Comparison of ENCODE assay signal across 8 mouse cellular contexts in the genomic region with DNA sequence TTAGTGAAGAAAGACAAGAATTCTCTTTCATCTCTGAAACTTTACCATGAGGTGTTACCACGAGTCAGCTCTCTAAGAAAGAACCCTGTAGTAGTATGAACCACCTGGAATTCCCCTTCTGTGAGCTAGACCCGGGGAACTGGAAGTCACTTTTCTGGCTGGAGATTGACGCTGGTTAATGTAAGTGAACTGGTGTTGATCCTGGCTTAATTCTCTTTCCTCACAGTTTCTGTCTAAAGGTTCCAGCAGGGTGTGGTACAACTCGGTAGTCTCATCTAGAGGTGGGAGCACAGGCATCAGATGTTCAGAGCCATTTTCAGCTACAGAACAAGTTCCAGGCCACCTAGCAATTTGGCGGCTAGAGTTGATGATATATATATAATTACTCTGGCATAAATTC. TPM values are rescaled to one million over a fixed set of nuclear protein-coding genes. Genes with fewer than 3 reads are reported as not detected.
DNase-seq lines count a peak whose midpoint lies in the region; ATAC-seq lines count a peak whose summit lies in the region.

No protein-coding gene starts in this region.

- no peaks in the 10 kb centered on the region for H3K9me3 ChIP-seq in embryonic facial prominence, embryonic 10.5 days
- no peaks in the 10 kb centered on the region for H3K9me3 ChIP-seq in intestine, embryonic 14.5 days (ENCODE audit: control insufficient read depth, low read length)
- H3K9me3 ChIP-seq in neural tube, embryonic 12.5 days: no peaks in the 10 kb centered on the region

- peak overlapping the region; percentile 61 for H3K4me2 ChIP-seq in intestine, embryonic 14.5 days (ENCODE audit: low read length)
- H3K4me2 ChIP-seq in neural tube, embryonic 12.5 days (replicated peaks): peak overlapping the region; percentile 89

- peak; percentile 20 for DNase-seq in thymus, postnatal 0 days (ENCODE audit: low spot score)
- DNase-seq in thymus, postnatal 36 days: no peak
- DNase-seq in embryonic facial prominence, embryonic 10.5 days (ENCODE audit: low spot score): no peak
- DNase-seq in intestine, embryonic 14.5 days (ENCODE audit: low spot score): peak; percentile 55
- DNase-seq in layer of hippocampus, adult 18-20 months (ENCODE audit: low spot score in 2 of 2): no peak
- DNase-seq in left cerebral cortex, postnatal 36 days (ENCODE audit: low spot score in 2 of 2): no peak
- no peak for DNase-seq in layer of hippocampus, postnatal 10 days (ENCODE audit: low spot score in 2 of 2)

- peaks cover 15% of the 10 kb centered on the region for H3K36me3 ChIP-seq in embryonic facial prominence, embryonic 10.5 days (replicated peaks)
- peaks cover 5% of the 10 kb centered on the region; the same call in 1 of the 2 replicates for H3K36me3 ChIP-seq in intestine, embryonic 14.5 days (ENCODE audit: control insufficient read depth, insufficient read depth, low read length)
- H3K36me3 ChIP-seq in neural tube, embryonic 12.5 days: peaks cover 4% of the 10 kb centered on the region; the same call in 1 of the 2 replicates

- no peak for ATAC-seq in intestine, embryonic 14.5 days (replicated peaks; ENCODE audit: low FRiP score, low TSS enrichment, low read depth)
- no peak for ATAC-seq in neural tube, embryonic 12.5 days (ENCODE audit: low FRiP score, low read depth)

- H3K27ac ChIP-seq in embryonic facial prominence, embryonic 10.5 days (replicated peaks): peak overlapping the region; percentile 93
- H3K27ac ChIP-seq in intestine, embryonic 14.5 days (ENCODE audit: low read depth): peak overlapping the region; percentile 82
- no peak overlapping the region for H3K27ac ChIP-seq in neural tube, embryonic 12.5 days

- intact Hi-C loops in left cerebral cortex, postnatal 36 days (cut with DNase I): loop anchor here (10.0 kb wide), 1 partner anchor 258 kb away; a partner anchor contains a TSS

- peak overlapping the region; percentile 78 for H3K9ac ChIP-seq in intestine, embryonic 14.5 days (ENCODE audit: low read length)
- peak overlapping the region; percentile 55; the same call in 1 of the 2 replicates for H3K9ac ChIP-seq in neural tube, embryonic 12.5 days

- WGBS in embryonic facial prominence, embryonic 10.5 days: 40% methylated on average over 5 of the region's 5 CpGs
- 18% methylated on average over 5 of the region's 5 CpGs for WGBS in intestine, embryonic 14.5 days
- 40% methylated on average over 5 of the region's 5 CpGs for whole genome bisulfite sequencing in neural tube, embryonic 12.5 days

- H3K4me1 ChIP-seq in embryonic facial prominence, embryonic 10.5 days: peaks cover 21% of the 10 kb centered on the region
- H3K4me1 ChIP-seq in intestine, embryonic 14.5 days (replicated peaks; ENCODE audit: control insufficient read depth, insufficient read depth, low read length): peaks cover 13% of the 10 kb centered on the region; the same call in 1 of the 2 replicates
- peaks cover 14% of the 10 kb centered on the region for H3K4me1 ChIP-seq in neural tube, embryonic 12.5 days

- no peaks in the 10 kb centered on the region for H3K27me3 ChIP-seq in embryonic facial prominence, embryonic 10.5 days (replicated peaks; ENCODE audit: low read depth, poor library complexity, severe bottlenecking)
- H3K27me3 ChIP-seq in intestine, embryonic 14.5 days (replicated peaks; ENCODE audit: control insufficient read depth, insufficient read depth, low read length): no peaks in the 10 kb centered on the region
- H3K27me3 ChIP-seq in neural tube, embryonic 12.5 days (replicated peaks): no peaks in the 10 kb centered on the region

- peak overlapping the region; percentile 97 for H3K4me3 ChIP-seq in embryonic facial prominence, embryonic 10.5 days
- peak overlapping the region; percentile 97 for H3K4me3 ChIP-seq in intestine, embryonic 14.5 days (ENCODE audit: low read depth, low read length)
- peak overlapping the region; percentile 94 for H3K4me3 ChIP-seq in neural tube, embryonic 12.5 days

RNA-seq across cellular contexts. Expression of a gene that starts 0.9 kb away (rescaled TPM):
- polyA plus RNA-seq in thymus, postnatal 0 days (2015; fragmentation: Nextera tagmentation; extraction: Ambion mirVana): 49.8 and 55.5 TPM in 2 replicates
- 48.3 and 50.9 TPM in 2 replicates for polyA plus RNA-seq in embryonic facial prominence, embryonic 10.5 days (2016; fragmentation: Nextera tagmentation; extraction: Ambion mirVana)
- 42.6 and 47.1 TPM in 2 replicates for polyA plus RNA-seq in intestine, embryonic 14.5 days (2014; fragmentation: Nextera tagmentation; extraction: Ambion mirVana)
- polyA plus RNA-seq in neural tube, embryonic 12.5 days (2016; fragmentation: Nextera tagmentation; extraction: Ambion mirVana): 41.9 and 46.2 TPM in 2 replicates
- 10 to 100 TPM; 28.7 to 29.6 TPM for total RNA-seq in layer of hippocampus, adult 18-20 months (2021)
- 10 to 100 TPM; 27.0 to 33.2 TPM for total RNA-seq in left cerebral cortex, postnatal 36 days (2021)
- 10 to 100 TPM; 27.8 to 31.6 TPM for total RNA-seq in layer of hippocampus, postnatal 10 days (2021)

RNA-seq across cellular contexts. Expression of a gene that starts 28.1 kb away (rescaled TPM):
- 0.61 and 0.77 TPM in 2 replicates for polyA plus RNA-seq in thymus, postnatal 0 days (2015; fragmentation: Nextera tagmentation; extraction: Ambion mirVana)
- 0.05 and 0.15 TPM in 2 replicates for polyA plus RNA-seq in embryonic facial prominence, embryonic 10.5 days (2016; fragmentation: Nextera tagmentation; extraction: Ambion mirVana)
- 1.1 and 2.0 TPM in 2 replicates for polyA plus RNA-seq in intestine, embryonic 14.5 days (2014; fragmentation: Nextera tagmentation; extraction: Ambion mirVana)
- polyA plus RNA-seq in neural tube, embryonic 12.5 days (2016; fragmentation: Nextera tagmentation; extraction: Ambion mirVana): 0.33 and 0.47 TPM in 2 replicates
- total RNA-seq in layer of hippocampus, adult 18-20 months (2021): not detected
- not detected for total RNA-seq in left cerebral cortex, postnatal 36 days (2021)
- under 1 TPM in 1 of 2 experiments, not detected in 1; 0.18 TPM for total RNA-seq in layer of hippocampus, postnatal 10 days (2021)

RNA-seq across cellular contexts. Expression of a gene that starts 52.8 kb away (rescaled TPM):
- polyA plus RNA-seq in thymus, postnatal 0 days (2015; fragmentation: Nextera tagmentation; extraction: Ambion mirVana): 14.8 and 18.6 TPM in 2 replicates
- 10.3 and 10.6 TPM in 2 replicates for polyA plus RNA-seq in embryonic facial prominence, embryonic 10.5 days (2016; fragmentation: Nextera tagmentation; extraction: Ambion mirVana)
- 9.2 and 11.2 TPM in 2 replicates for polyA plus RNA-seq in intestine, embryonic 14.5 days (2014; fragmentation: Nextera tagmentation; extraction: Ambion mirVana)
- 14.6 and 15.4 TPM in 2 replicates for polyA plus RNA-seq in neural tube, embryonic 12.5 days (2016; fragmentation: Nextera tagmentation; extraction: Ambion mirVana)
- 10 to 100 TPM; 27.5 to 27.8 TPM for total RNA-seq in layer of hippocampus, adult 18-20 months (2021)
- total RNA-seq in left cerebral cortex, postnatal 36 days (2021): 10 to 100 TPM; 26.8 to 33.3 TPM
- 10 to 100 TPM; 23.2 to 25.4 TPM for total RNA-seq in layer of hippocampus, postnatal 10 days (2021)

Comparison
In these comparisons a context has a peak if more than half of its experiments do, and no peak if none do; other contexts are left out.
1. DNase-seq: peak in thymus, postnatal 0 days (single experiment) and intestine, embryonic 14.5 days (single experiment); none in thymus, postnatal 36 days (0 of 2), embryonic facial prominence, embryonic 10.5 days (single experiment), layer of hippocampus, adult 18-20 months (0 of 2), left cerebral cortex, postnatal 36 days (0 of 2) and layer of hippocampus, postnatal 10 days (0 of 2).
2. Peak in every context shown above with its lines, with median percentiles within 50 percentile points of each other: H3K4me3 ChIP-seq.